Mouse (Mus musculus) liver, adult (tissue): ENCODE measurements around the gene Sptan1.

Source experiments
- GATA4 ChIP-seq: IDR thresholded peaks from 2 replicates; pipeline ENCODE4 v1.6.1; 2014; ENCODE audit warnings: mild to moderate bottlenecking, low read length; ENCODE audit not compliant: insufficient replicate concordance

The Sptan1 gene

GRCm38 (mm10) chr2:30044550-30044949 is 79.2 kb downstream of the Sptan1 start:
- TF ChIP-seq GATA4: no peak

GRCm38 (mm10) chr2:30047127-30047526 is 81.8 kb downstream of the Sptan1 start:
- TF ChIP-seq GATA4: no peak

GRCm38 (mm10) chr2:30048101-30048501 is 82.7 kb downstream of the Sptan1 start:
- no peak for TF ChIP-seq GATA4

GRCm38 (mm10) chr2:30048699-30049388 is 83.5 kb downstream of the Sptan1 start, which contains the start of gene Wdr34:
Gene Wdr34 (minus strand): TSS chr2:30048881.
- no peak; the same call in 1 of the 2 replicates for TF ChIP-seq GATA4

- TF ChIP-seq GATA4: peak; percentile 96
These were observed 84.5 kb downstream of the Sptan1 start for GRCm38 (mm10) chr2:30049831-30050230.

GRCm38 (mm10) chr2:30051992-30052761 is 86.8 kb downstream of the Sptan1 start:
- TF ChIP-seq GATA4: no peak

GRCm38 (mm10) chr2:30056736-30057135 is 91.4 kb downstream of the Sptan1 start:
- no peak for TF ChIP-seq GATA4

- no peak for TF ChIP-seq GATA4
These were observed 92.0 kb downstream of the Sptan1 start, which contains the start of gene Set for GRCm38 (mm10) chr2:30057223-30057904. Gene Set (plus strand): TSS chr2:30057378.

- TF ChIP-seq GATA4: no peak
These were observed 93.1 kb downstream of the Sptan1 start for GRCm38 (mm10) chr2:30058418-30058817.

GRCm38 (mm10) chr2:30061215-30062166 is 96.1 kb downstream of the Sptan1 start:
- no peak for TF ChIP-seq GATA4

GRCm38 (mm10) chr2:30062249-30063093 is 97.1 kb downstream of the Sptan1 start:
- TF ChIP-seq GATA4: peak; percentile 44; the same call in 1 of the 2 replicates

GRCm38 (mm10) chr2:30063235-30063634 is 97.9 kb downstream of the Sptan1 start:
- TF ChIP-seq GATA4: no peak

GRCm38 (mm10) chr2:30063791-30064190 is 98.4 kb downstream of the Sptan1 start:
- no peak for TF ChIP-seq GATA4

GRCm38 (mm10) chr2:30064298-30064697 is 98.9 kb downstream of the Sptan1 start:
- TF ChIP-seq GATA4: no peak
